Mouse (Mus musculus) embryo, embryonic 11 days (tissue): ENCODE measurements at regions not wholly inside any gene's neighbourhood (a gene's known extent, or its start where the extent isn't known, plus 50 kb on each side); places are given as distances from the start of the nearest gene placed in this dataset.

Experiments
- DNase-seq: peaks from one replicate; pipeline ENCODE4 v3.0.0-alpha.2; 2015

DNA sequence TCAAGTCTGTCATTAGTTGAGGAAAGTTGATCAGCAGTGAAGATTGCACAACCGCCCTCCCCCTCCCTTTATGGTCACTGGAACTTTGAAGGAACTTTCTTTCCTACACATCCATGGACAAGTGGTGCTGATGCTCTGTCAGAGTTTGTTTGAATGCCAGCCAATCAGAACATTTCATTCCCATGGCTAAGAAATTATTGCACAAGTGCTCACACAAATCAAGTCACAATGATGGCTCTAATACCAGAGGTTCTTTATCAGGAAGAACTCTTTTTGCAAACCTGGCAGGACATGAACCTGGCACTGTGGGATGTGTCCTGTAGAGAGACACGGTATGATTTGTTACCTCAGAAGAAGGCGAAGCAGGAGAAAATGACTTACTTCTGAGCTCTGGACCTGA, 54.3 kb upstream of the Spry2 start:
- no peak for DNase-seq

DNA sequence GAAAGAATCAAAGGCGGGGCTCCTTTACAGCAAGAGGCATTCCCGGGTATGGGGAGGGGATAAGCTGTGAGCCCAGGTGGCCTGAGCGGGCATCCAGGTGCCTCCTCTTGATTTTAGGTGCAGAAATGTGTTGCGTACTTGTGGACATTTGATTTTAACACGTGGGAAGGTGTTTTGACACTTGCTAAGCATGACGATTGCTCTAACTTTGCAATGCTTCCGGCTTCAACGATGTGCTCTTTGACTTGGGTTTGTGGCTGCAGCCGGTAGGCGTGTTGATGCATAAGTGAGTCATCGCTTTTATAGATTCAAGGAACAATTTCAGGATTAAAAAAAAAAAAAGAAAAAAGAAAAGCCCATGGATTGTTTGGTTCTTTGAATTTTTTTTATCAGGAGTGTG, 58.5 kb upstream of the Spry2 start:
- DNase-seq: no peak

DNA sequence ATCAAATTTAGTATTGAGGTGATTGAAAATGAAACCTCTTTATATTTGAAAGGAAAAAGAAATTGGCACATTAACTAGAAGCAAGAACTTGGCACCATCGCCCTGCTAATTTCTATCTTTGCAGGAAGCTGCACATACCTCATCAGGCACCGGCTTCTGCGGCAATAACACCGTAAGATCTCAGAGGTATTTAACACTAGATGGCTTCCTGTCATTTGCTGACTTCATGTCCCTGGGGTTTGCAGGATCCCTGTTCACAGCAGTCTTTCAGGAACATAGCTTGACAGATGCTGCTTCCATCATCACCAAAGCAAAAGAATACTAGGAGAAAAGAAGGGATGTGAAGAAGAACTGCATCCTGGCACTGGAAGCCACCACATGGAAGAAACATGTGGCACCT, 60.2 kb upstream of the Spry2 start:
- DNase-seq: no peak

DNA sequence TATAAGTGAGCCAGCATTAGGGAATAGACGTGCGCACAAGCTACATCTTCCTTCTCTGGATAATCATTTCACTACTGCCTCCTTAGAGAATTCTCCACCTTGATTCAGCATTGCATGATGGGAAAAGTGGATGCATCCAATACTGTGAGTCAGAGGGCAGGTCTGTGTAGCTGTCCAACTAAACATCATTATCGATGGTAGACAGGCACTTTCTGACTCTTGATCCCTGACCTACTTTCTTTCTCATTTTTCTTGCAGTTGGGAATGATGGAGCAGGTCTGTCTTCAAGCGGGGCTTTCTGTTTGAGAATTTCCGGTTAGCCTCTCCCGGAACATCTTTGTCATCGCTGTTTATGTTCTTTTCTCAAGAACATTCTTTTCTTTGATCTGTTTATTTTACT, 61.4 kb upstream of the Spry2 start:
- DNase-seq: no peak

DNA sequence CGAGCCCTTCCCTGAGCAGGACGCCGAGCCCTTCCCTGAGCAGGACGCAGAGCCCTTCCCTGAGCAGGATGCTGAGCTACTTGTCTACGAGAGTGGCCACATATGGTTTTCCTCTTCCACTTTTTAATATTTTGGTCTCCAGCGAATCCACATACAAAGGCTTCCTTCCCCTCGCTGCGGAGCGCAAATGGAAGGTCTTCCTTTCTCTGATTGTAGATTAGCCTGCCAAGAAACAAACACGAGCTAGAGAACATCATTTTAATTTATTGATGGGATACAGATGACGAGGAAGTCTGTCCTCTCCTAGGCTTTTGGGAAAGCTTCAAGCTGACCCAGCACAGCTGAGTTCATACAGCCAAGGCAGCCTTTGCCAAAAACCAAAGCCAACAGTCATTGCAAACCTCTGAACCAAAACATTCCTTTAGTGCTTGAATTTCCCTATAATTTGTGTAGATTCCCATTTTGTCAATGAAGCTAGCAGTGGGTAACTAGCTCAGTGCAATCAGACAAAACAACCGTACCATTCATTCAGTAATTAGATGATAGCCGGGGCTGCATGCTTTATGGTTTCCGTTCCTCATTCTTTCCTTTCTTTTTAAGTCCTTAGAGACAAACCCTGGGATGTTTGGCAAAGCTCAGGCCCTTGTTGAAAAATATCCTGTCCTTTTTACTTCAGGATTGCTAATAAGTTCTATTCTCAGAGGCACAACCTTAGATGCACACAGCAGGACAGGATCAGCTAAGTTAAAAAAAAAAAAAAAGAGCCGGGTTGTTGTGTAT, 83.1 kb upstream of the Spry2 start:
- DNase-seq: peak; percentile 25

DNA sequence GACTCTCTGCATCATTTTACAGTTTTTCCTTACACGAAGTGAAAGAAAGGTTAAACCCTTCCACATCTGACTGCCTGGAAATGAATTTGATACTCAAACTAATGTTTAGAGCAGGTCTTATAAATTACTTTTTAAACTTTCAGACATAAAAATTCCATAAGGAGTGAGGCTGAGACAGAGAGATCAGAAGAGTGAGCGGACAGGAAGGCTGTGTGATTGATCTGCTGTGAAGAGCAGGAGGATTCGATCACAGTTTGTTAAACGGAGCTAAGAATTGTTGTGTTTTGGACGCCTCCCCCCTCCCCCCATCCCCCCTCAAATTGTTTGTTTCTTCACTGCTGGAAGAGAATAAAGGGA, 83.7 kb upstream of the Spry2 start:
- DNase-seq: no peak

DNA sequence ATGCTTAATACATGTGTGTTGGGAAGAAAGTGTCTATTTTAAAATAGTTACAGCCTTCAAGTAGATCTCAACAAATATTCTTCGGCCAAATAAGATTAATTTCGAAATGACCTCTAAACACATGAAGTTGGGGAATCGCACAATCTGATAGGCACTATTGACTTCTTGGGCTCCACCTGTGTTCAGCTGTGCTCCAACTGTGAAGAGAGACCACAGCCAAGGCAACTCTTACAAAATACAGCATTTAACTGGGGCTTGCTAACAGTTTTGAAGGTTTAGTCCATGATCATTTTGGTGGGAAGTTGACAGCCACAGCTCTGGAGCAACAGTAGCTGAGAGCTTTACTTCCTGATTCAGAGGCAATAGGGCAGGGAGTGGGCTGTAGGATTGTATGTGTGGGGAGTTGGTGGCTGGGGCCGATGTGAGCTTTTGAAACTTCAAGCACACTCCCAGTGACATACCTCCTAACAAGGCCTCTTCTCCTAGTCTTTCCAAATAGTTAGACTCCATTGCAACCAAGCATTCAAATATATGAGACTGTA, 90.8 kb upstream of the Spry2 start:
- no peak for DNase-seq

DNA sequence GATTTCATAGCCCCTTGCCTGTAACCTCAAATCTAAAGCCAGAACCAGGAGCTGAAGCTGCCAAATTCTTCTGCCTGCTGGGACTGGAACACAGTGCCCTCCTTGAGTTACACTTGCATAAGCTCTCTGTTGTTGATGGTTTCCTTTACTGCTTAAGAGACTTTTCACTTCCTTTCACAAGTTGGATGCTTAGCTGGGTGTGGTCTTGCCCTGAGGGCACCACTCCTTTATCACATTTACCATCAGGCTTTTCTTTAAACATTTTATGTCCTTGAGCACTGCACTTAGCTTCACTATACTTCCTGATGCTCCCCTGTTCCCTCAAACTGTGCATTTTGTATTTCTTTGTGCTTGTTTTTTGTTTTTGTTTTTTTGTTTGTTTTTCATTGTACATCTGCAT, 92.1 kb upstream of the Spry2 start:
- no peak for DNase-seq

DNA sequence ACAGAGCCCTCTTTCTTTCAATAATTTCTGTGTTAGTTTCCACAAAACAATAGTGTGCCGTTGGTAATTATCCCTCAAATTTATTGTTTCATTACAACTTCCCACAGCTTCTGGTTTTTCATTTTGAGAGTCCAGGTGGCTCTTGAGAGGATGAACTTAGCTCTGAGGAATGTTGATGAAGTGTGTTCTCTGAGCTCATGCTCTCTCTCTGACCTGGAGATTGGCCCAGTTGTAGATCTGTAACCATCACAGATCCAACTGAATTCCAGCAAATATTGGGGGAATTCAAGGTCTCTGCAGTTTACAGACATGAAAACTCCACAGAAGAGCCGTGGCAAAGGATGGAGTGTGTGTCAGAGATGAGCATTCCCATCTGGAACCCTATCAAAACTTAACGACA, 96.5 kb upstream of the Spry2 start:
- DNase-seq: no peak

DNA sequence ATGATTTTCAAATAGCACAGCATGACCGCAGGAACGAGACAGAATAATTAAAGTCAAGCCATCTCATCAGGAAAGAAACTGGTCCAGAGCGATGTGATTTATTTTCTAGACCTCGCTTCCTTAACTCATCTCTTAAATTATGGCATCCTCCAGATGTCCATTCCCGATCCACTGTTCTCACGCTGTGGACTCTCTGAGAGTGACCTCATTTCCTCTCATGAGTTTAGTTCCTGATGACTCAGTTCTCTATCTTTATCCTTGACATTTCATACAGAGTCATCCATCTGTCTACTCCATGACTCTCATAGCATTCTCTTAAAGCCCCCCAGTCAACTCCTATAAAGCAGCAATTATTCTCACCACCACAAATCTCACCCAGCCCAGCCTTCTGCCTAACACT, 103.2 kb upstream of the Spry2 start:
- no peak for DNase-seq

DNA sequence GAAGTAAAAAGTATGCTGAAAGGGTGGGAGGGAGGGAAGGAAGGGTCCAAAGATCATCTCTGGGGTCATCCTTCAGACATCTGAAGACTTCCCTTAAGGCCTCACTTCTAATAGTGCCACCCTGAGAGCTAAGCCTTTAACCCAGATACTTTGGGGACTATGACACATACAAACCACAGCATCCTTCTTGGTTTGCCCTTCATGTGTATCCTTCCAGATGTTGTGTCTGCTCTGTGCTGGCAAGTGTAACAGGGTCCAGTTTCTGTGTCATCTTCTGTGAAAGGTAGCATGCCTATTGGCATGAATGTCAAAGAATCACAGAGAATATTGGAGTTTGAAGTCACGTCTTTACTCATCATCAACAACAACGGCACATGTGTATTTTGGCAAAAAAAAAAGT, 98.2 kb upstream of the Trim52 start:
- no peak for DNase-seq

DNA sequence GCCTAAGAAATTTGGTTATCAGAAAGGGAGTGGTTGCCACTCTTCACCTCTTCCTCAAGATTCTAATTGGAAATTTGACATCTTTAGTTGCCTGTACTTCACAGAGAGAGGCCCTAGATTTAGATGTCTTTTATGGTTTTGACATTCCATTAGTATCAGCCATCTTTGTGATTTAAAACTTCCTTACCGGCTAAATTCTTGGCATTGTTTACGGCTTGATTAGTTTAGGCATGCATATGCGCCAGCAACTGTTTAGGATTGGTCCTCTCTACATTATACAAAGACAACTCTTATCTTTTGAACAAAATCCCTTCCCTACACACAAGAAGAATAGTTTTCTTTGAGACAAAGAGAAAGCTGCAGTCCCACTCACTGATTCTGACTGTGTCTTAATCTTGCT, 97.0 kb upstream of the Trim52 start:
- DNase-seq: no peak

DNA sequence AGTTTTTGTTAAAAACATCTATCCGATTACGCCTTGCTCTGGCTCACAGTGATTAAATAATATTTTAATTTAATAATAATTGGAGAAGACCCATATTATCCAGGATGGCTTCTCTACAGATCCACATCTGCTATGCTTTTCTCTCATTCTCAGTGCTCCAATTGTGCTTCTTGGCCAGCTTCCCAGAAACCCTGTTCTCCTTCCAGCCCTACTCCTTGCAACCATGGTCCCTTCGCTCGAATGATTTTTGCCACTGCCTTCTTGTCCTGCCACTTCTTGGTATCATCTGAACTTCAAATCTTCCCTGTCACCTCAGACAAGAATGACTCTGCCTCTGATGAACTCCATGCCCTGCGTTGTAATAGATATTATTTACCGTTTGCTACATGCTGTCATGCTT, 95.0 kb upstream of the Trim52 start:
- no peak for DNase-seq

DNA sequence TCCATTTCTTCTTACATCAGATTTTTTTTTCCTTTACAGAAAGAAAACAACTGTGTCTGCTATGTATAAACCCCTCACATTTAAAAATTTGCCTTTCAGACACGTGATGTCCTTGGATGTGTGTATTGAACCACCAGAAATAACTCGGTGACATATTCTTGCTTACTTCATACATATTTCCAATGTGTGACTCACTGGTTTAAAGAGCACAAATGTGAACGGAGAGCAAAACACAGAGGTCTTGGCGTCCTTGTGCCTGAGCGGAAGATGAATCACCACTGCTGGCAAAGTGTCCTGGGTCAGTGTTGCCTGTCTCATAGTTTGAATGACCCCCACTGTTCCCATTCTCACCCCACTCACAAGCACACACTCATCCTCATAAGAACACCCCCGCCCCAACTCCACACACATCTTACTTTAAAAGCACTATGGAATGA, 94.0 kb upstream of the Trim52 start:
- no peak for DNase-seq

DNA sequence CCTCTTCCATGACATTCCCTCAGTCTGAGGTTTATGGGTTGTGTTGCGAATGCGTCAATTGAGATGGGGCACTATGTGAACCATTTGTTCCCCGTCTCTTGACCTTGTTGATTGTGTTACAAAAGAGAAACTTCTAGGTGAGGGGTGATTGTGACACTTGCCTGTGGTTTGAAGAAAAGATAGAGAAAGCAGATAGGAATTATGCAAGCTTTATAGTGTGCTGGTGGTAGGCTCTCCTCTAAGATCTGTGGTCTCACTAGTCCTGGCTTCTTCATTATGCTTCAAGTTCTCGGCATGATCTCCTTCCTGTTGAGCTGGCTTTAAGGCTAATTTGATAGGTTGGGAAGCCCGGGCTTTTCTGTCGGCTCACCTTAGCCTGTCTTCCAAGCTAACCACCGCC, 83.2 kb upstream of the Trim52 start:
- no peak for DNase-seq

DNA sequence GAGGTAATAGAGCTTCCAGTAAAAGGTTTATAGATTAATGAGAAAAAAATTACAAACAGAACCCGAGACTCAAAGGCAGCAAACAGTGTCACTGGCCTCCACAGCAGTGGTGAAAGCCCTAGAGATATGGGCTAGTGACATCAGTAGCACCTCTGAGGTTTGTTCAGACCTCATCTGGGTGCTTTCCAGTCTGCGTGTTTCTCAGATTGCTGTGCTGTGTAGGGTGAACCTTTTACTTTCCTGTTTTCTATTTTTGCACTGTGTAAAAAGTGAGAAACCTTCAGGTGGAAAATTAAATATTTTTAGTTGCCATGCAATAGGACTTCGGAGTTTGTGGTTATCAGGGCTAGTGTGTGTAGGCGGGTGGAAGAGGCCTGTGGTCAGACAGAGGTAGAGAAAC, 79.2 kb upstream of the Trim52 start:
- DNase-seq: no peak

DNA sequence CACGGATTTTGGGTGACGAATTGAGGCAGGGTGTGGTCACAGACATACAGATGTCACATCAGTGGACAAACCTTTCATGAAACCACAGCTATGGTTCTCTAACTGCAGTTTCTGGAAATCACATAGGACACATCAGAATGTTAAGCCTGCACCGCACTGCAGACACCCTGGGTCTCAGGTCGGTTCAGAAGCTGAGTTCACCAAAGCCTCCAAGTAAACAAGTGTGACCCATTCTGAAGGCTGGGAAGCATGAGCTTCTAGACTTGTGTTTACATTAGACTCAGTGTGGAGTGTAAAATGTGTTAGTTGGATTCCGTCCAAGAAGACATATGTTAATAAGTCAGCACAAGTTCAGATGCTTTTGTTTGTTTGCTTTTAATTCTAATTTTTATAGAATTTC, 78.3 kb upstream of the Trim52 start:
- no peak for DNase-seq

DNA sequence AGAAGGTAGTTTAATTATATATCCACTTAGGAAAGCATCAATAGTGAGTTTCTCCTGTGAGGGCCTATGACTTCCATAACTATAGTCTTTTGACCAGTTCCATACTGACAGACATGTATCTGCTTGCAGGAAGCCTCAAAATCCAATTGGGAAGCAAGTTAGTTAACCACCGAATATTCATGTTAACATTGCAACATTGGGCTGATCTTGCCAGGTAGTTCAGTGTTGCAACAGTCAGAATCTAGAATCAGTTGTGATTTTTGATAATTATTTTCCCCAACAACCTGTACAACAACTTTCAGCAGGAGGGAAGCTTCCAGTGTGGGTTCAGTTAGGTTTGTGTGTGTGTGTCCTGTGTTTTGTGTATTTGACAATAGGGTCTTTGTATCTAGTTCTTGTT, 74.9 kb upstream of the Trim52 start:
- DNase-seq: no peak

DNA sequence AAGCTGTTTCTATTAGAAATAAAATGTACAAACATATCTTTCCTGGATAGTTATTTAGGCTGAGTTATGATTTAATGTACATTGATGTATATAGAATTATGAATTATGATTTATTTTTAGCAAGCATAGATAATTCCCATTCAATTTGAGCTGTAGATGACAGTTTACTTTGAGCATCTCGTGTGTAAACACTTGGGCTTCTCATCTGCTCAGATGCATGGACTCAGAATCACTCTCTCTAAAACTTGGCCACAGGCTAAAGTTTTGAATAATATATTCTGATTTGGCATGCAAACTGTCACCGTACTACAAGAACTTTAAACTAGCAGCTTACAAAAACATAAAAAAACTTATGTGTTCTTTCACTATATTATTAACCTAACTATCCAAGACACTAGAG, 72.2 kb upstream of the Trim52 start:
- no peak for DNase-seq

DNA sequence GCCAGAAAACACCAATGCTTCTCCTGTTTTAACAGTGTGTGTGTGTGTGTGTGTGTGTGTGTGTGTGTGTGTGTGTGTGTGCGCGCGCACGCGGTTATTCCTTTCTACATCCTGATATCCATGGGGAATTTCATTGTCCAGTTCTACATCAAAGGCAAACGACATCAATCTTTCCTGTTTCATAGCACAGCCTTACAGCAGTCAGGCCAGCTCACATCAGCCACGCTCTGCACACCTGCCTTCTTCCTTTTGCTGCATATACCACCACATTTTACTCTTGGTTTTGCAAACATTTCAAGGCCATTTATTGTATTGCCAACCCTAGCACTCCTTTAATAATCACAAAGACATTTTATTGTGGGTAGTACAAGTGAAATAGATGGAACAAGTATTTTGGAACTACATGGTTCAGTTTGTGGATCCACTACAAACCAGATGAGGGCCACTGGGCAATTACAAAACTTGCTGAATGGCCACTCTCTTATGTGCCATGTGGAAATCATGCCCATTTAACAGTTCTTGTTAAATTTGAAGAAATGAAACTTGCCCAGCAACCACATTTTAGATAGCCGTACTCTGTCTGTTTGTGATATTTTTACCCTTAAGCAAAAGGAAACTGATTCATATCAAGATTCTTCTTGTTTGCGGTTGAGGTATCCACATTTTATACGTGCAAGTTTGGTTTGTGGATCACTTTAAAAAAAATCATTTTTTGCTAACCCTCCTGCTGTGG, 70.9 kb upstream of the Trim52 start:
- peak; percentile 16 for DNase-seq

DNA sequence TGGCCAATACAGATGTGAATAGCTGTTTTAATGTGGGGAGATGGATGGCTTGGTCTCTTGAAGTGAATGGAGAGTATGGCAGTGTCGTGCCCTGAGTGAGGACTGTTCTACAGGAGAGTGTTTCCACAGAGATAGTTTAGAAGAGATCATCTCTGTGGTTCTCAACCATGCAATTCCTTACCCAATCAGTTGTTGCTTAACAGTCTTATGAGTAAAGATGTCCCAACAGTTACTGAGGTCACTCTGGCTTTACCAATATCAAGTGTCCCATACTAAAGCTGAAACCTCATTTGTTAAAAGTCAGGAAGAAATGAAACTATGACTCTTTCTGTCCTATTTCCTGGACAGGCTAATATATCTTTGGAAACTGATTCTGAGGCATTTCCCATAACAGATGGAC, 61.7 kb upstream of the Trim52 start:
- DNase-seq: no peak

DNA sequence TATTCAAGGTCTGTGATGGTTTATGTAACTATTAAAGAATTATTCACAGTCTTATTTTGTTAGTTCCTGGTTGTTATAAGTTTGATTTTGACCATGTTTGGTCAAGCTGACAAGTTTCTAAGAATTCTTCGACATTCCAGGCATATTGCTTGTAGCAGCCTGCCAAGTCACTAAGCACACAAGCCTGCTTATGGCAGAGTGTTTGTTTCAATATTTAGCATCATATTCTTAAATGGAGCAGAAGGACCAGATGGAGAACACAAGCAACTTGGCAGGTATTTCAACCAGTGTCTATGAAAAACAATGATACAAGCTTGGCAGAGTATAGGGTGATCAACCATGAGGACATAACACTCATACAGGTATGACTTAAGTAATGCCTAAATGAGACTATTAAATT, 55.8 kb upstream of the Trim52 start:
- no peak for DNase-seq

DNA sequence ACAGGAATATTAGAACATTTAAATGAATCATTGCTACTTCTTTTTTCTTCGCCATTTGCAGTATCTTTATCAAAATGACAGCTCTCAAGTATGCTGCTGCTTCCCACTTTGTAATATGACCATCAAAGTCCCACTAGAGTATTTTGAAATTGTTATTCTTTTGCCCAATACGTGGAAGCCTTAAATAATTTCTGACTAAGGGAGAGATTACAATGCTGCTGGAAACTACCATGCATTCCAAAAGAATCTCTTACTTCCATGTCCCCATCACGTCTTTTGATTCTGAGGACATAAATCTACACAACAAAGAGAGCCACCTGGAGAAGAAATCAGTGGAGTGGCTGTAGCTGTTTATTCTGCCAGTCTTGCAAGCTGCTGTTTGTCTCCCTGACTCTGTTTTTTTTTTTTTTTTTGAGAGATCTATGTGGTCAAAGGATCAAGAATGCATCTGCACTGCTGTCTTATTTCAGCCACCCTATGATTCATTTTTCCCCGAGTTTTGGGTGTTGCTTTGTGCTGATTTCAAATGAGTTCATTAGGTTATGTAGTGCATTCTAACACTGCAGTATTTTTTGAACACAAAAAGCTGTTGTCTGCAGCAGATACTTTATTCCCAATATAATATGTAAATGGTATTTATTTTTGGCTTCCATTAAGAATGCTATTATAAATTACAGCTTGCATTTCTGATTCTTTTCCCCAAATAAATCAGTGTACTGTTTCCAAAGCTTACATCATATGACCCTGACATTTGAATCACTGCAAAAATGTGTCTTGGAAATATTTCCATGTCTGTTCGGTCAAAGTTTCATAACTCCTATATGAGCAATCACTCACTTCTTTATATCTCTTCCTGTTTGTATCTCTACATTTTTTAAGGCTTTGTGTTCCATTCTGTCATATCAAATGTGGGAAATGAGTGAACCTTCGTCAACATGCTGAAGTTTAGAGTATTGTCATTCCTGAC, 53.1 kb upstream of the Trim52 start:
- DNase-seq: no peak
